Mouse (Mus musculus) limb, embryonic 11.5 days (tissue): ENCODE results near the gene Abhd17b. TPM values are rescaled to one million over a fixed set of nuclear protein-coding genes. Genes with fewer than 3 reads are reported as not detected.

Source experiments
- ATAC-seq: fragments of 200-750 bp; cut with Nextera tagmentation; 2 replicates; pipeline ENCODE4 v1.8.0; 2017; ENCODE audit warnings: low read depth; ENCODE audit not compliant: insufficient number of reproducible peaks, low FRiP score, low TSS enrichment
- DNase-seq: peaks from one replicate; pipeline ENCODE4 v3.0.0-alpha.2; 2015; ENCODE audit warnings: low spot score
- H3K27ac ChIP-seq: fragments of 300-500 bp; sonication (generic); replicated peaks from 2 replicates; pipeline ENCODE4 v1.5.1; 2014; ENCODE audit warnings: low read depth, mild to moderate bottlenecking, low read length
- H3K27me3 ChIP-seq: fragments of 300-500 bp; sonication (generic); 2 replicates; pipeline ENCODE4 v1.6.1; 2014; ENCODE audit warnings: mild to moderate bottlenecking, low read length, mixed read lengths; ENCODE audit not compliant: control insufficient read depth, insufficient read depth
- H3K36me3 ChIP-seq: fragments of 300-500 bp; sonication (generic); 2 replicates; pipeline ENCODE4 v1.6.1; 2014; ENCODE audit warnings: mild to moderate bottlenecking, low read length, moderate library complexity, mixed read lengths; ENCODE audit not compliant: control insufficient read depth, insufficient read depth
- H3K4me1 ChIP-seq: fragments of 300-500 bp; sonication (generic); 2 replicates; pipeline ENCODE4 v1.6.1; 2014; ENCODE audit warnings: low read length, mixed read lengths; ENCODE audit not compliant: control insufficient read depth, insufficient read depth
- H3K4me2 ChIP-seq: fragments of 300-500 bp; sonication (generic); 2 replicates; pipeline ENCODE4 v1.6.1; 2014; ENCODE audit warnings: low read depth, mild to moderate bottlenecking, moderate library complexity; ENCODE audit not compliant: severe bottlenecking
- H3K4me3 ChIP-seq: fragments of 300-500 bp; sonication (generic); 2 replicates; pipeline ENCODE4 v1.5.1; 2014; ENCODE audit warnings: low read depth, low read length
- H3K9ac ChIP-seq: fragments of 300-500 bp; sonication (generic); 2 replicates; pipeline ENCODE4 v1.6.1; 2014; ENCODE audit warnings: mild to moderate bottlenecking, low read length
- H3K9me3 ChIP-seq: fragments of 300-500 bp; sonication (generic); 2 replicates; pipeline ENCODE4 v1.6.1; 2016; ENCODE audit warnings: low read length; ENCODE audit not compliant: control insufficient read depth
- WGBS: fragments of 180-500 bp; shearing (Covaris S2); extraction: QIAGEN DNeasy Blood & Tissue Kit; methylation state at CpG from one replicate; pipeline ENCODE4 v1.1.7; 2014; 5-methylcytosine and 5-hydroxymethylcytosine counted together
- polyA plus RNA-seq: library from polyadenylated mRNA; unstranded; fragments of >200 nt; fragmentation: Nextera tagmentation; extraction: Ambion mirVana; gene quantifications from 2 replicates; pipeline ENCODE4 v1.2.1, GENCODE M21; 2014

The Abhd17b gene
- polyA plus RNA-seq, 1 experiment from 2014 or later: 34.0 TPM

DNA sequence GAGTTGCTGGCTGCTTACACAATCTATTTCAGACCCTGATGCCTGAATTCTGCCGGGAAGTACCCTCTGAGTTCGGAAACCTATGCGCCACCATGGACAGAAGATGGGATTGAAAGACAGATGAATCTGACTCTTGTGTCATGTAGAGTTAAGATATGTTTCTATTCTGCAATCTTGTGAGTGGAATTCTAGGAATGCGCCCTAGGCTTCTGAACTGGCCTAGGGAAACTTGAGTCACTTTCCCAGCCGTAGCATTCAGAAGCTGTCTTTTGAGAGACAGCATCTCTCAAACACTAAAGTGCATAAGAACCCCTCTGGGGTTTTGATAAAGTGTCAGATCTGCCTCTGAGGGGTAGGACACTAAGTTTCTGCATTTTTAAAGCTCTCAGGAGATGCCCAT, 78.9 kb downstream of the Abhd17b start:
- Histone ChIP-seq H3K27me3 (no peaks in the 10 kb centered on the region), H3K36me3 (no peaks in the 10 kb centered on the region), H3K9ac (no peak overlapping the region), H3K4me2 (no peak overlapping the region), H3K9me3 (no peaks in the 10 kb centered on the region), H3K4me1 (no peaks in the 10 kb centered on the region), H3K27ac (no peak overlapping the region), H3K4me3 (no peak overlapping the region)
- WGBS: 88% methylated on average over 5 of the region's 5 CpGs
- DNase-seq: no peak
- ATAC-seq: no peak

GRCm38 (mm10) chr19:21733176-21733575, 80.2 kb downstream of the Abhd17b start:
- no peaks in the 10 kb centered on the region for H3K4me1 ChIP-seq
- no peak overlapping the region for H3K9ac ChIP-seq
- ATAC-seq (no peak), DNase-seq (no peak)
- H3K27ac ChIP-seq: no peak overlapping the region
- WGBS: 96% methylated on average over 2 of the region's 2 CpGs
- H3K4me2 ChIP-seq: no peak overlapping the region
- H3K4me3 ChIP-seq: no peak overlapping the region
- H3K9me3 ChIP-seq: no peaks in the 10 kb centered on the region
- no peaks in the 10 kb centered on the region for H3K27me3 ChIP-seq
- H3K36me3 ChIP-seq: no peaks in the 10 kb centered on the region

DNA sequence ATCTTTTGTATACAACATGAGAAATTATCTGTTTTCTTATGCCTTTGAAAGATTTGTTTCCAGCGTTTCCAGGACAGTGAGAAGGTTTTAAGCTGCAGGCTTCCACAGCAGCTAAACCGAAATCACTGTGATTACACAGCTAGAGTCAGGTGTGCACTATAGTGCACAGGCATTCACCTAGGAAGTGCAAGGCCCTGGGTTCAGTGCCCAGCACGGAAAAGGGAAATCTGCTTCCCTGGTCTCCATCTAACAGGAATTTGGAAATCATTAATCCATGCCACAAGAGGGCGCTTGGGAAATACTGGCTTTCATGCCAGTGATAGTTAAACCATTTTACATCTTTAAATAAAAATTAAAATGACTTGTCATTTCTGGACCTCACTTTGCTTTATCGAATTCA, 81.1 kb downstream of the Abhd17b start:
- H3K9me3 ChIP-seq: no peaks in the 10 kb centered on the region
- H3K27me3 ChIP-seq: no peaks in the 10 kb centered on the region
- no peak overlapping the region for H3K27ac ChIP-seq
- no peak overlapping the region for H3K9ac ChIP-seq
- DNase-seq (peak; percentile 31), ATAC-seq (no peak)
- H3K36me3 ChIP-seq: no peaks in the 10 kb centered on the region
- no peak overlapping the region for H3K4me2 ChIP-seq
- H3K4me1 ChIP-seq: no peaks in the 10 kb centered on the region
- 51% methylated on average over 5 of the region's 5 CpGs for WGBS
- no peak overlapping the region for H3K4me3 ChIP-seq

Other genes with a start within 250 kb of the Abhd17b start
- 0.07 TPM in 1 of 2 replicates, not detected in the other for gene Gda, start 179.7 kb upstream of the Abhd17b start, polyA plus RNA-seq
- gene 1110059E24Rik, start 209 bp upstream of the Abhd17b start, polyA plus RNA-seq: 71.1 and 72.5 TPM in 2 replicates
- gene Cemip2, start 125.2 kb downstream of the Abhd17b start, polyA plus RNA-seq: 52.1 and 54.6 TPM in 2 replicates